Mouse (Mus musculus): ENCODE measurements around the gene Tmem237.

The Tmem237 gene

GRCm38 (mm10) chr1:59101020-59101419, 19.2 kb downstream of the Tmem237 start:
- no peak for DNase-seq (ENCODE audit: low read depth, low spot score)

GRCm38 (mm10) chr1:59094705-59095104, 25.5 kb downstream of the Tmem237 start, which contains the start of gene C2cd6:
TSS of gene C2cd6 (minus strand) at chr1:59094900.
- DNase-seq (ENCODE audit: low read depth, low spot score) = no peak

GRCm38 (mm10) chr1:59070867-59071266, 49.3 kb downstream of the Tmem237 start:
- DNase-seq (ENCODE audit: low read depth, low spot score) = no peak

GRCm38 (mm10) chr1:59067976-59068375, 52.2 kb downstream of the Tmem237 start:
- no peak for DNase-seq (ENCODE audit: low read depth, low spot score)

- no peak for DNase-seq (ENCODE audit: low read depth, low spot score)
Measured at GRCm38 (mm10) chr1:59063697-59064096, 56.5 kb downstream of the Tmem237 start.

GRCm38 (mm10) chr1:59056955-59057354, 63.3 kb downstream of the Tmem237 start:
- no peak for DNase-seq (ENCODE audit: low read depth, low spot score)

GRCm38 (mm10) chr1:59051306-59051705, 68.9 kb downstream of the Tmem237 start:
- DNase-seq (ENCODE audit: low read depth, low spot score) = no peak

Measured in skeletal muscle tissue, adult 2 months (tissue).